Mouse (Mus musculus): ENCODE data around the gene Babam2. TPM values are rescaled to one million over a fixed set of nuclear protein-coding genes. Genes with fewer than 3 reads are reported as not detected.

Babam2 gene
- polyA plus RNA-seq, 1 experiment from 2014 or later: 62.9 TPM

GRCm38 (mm10) chr5:31887590-31887989 lies 190.1 kb downstream of the Babam2 start:
- Histone ChIP-seq H3K36me3 (ENCODE audit: control insufficient read depth, insufficient read depth, low read length) (no peaks in the 10 kb centered on the region), H3K4me2 (replicated peaks; ENCODE audit: low read depth, low read length) (no peak overlapping the region), H3K27ac (ENCODE audit: low read length) (0 out of 2 replicates have a peak overlapping the region, but pooled peaks have one; percentile 0), H3K4me3 (ENCODE audit: low read depth, low read length) (no peak overlapping the region), H3K9ac (replicated peaks; ENCODE audit: low read depth, low read length) (no peak overlapping the region), H3K9me3 (ENCODE audit: control insufficient read depth, low read depth, low read length) (no peaks in the 10 kb centered on the region), H3K27me3 (ENCODE audit: control insufficient read depth, insufficient read depth, low read length) (no peaks in the 10 kb centered on the region), H3K4me1 (ENCODE audit: control insufficient read depth, insufficient read depth, low read length) (peaks cover 3% of the 10 kb centered on the region; the same call in 1 of the 2 replicates)
- no peak for ATAC-seq (ENCODE audit: insufficient number of reproducible peaks, insufficient read depth, low FRiP score, low read depth)
- WGBS: 66% methylated on average over 5 of the region's 5 CpGs

GRCm38 (mm10) chr5:31888341-31888740 lies 190.9 kb downstream of the Babam2 start:
- no peak for ATAC-seq (ENCODE audit: insufficient number of reproducible peaks, insufficient read depth, low FRiP score, low read depth)
- Histone ChIP-seq H3K4me1 (ENCODE audit: control insufficient read depth, insufficient read depth, low read length) (peaks cover 3% of the 10 kb centered on the region; the same call in 1 of the 2 replicates), H3K9ac (replicated peaks; ENCODE audit: low read depth, low read length) (no peak overlapping the region), H3K4me2 (replicated peaks; ENCODE audit: low read depth, low read length) (no peak overlapping the region), H3K36me3 (ENCODE audit: control insufficient read depth, insufficient read depth, low read length) (no peaks in the 10 kb centered on the region), H3K27ac (ENCODE audit: low read length) (peak overlapping the region; percentile 52; the same call in 1 of the 2 replicates), H3K27me3 (ENCODE audit: control insufficient read depth, insufficient read depth, low read length) (no peaks in the 10 kb centered on the region), H3K4me3 (ENCODE audit: low read depth, low read length) (no peak overlapping the region), H3K9me3 (ENCODE audit: control insufficient read depth, low read depth, low read length) (no peaks in the 10 kb centered on the region)
- WGBS: 71% methylated on average over 3 of the region's 3 CpGs

DNA sequence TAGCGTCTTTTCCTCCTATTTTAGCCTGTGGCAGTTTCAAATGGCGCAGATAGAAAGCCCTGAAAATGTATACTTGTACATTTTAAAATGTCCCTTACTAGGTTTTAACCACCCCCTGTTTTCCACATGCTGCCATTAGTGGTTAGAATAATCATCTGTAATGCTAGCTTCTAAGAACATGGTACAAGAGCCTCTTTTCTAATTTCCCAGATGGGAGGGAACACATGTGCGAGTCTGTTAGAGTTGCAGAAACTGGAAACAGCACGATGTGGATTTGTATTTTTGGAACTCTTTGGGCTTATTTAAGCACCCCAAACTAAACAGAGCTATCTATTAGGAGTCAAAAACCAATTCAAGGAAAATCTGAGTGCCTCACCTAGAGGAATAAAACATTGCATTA lies 195.1 kb downstream of the Babam2 start:
- H3K27ac ChIP-seq (ENCODE audit: low read length): no peak overlapping the region
- H3K9ac ChIP-seq (replicated peaks; ENCODE audit: low read depth, low read length): no peak overlapping the region
- no peak overlapping the region for H3K4me2 ChIP-seq (replicated peaks; ENCODE audit: low read depth, low read length)
- no peak for ATAC-seq (ENCODE audit: insufficient number of reproducible peaks, insufficient read depth, low FRiP score, low read depth)
- no peak overlapping the region for H3K4me3 ChIP-seq (ENCODE audit: low read depth, low read length)
- H3K27me3 ChIP-seq (ENCODE audit: control insufficient read depth, insufficient read depth, low read length): no peaks in the 10 kb centered on the region
- H3K36me3 ChIP-seq (ENCODE audit: control insufficient read depth, insufficient read depth, low read length): no peaks in the 10 kb centered on the region
- 87% methylated on average over 4 of the region's 4 CpGs for WGBS
- H3K9me3 ChIP-seq (ENCODE audit: control insufficient read depth, low read depth, low read length): no peaks in the 10 kb centered on the region
- peaks cover 3% of the 10 kb centered on the region; the same call in 1 of the 2 replicates for H3K4me1 ChIP-seq (ENCODE audit: control insufficient read depth, insufficient read depth, low read length)

GRCm38 (mm10) chr5:31899901-31900300 lies 202.4 kb downstream of the Babam2 start:
- ATAC-seq (ENCODE audit: insufficient number of reproducible peaks, insufficient read depth, low FRiP score, low read depth): no peak
- 91% methylated on average over 3 of the region's 3 CpGs for WGBS
- H3K27ac ChIP-seq (ENCODE audit: low read length): no peak overlapping the region
- peaks cover 4% of the 10 kb centered on the region; the same call in 1 of the 2 replicates for H3K4me1 ChIP-seq (ENCODE audit: control insufficient read depth, insufficient read depth, low read length)
- no peak overlapping the region for H3K9ac ChIP-seq (replicated peaks; ENCODE audit: low read depth, low read length)
- H3K27me3 ChIP-seq (ENCODE audit: control insufficient read depth, insufficient read depth, low read length): no peaks in the 10 kb centered on the region
- H3K4me3 ChIP-seq (ENCODE audit: low read depth, low read length): no peak overlapping the region
- no peak overlapping the region for H3K4me2 ChIP-seq (replicated peaks; ENCODE audit: low read depth, low read length)
- no peaks in the 10 kb centered on the region for H3K36me3 ChIP-seq (ENCODE audit: control insufficient read depth, insufficient read depth, low read length)
- H3K9me3 ChIP-seq (ENCODE audit: control insufficient read depth, low read depth, low read length): no peaks in the 10 kb centered on the region

DNA sequence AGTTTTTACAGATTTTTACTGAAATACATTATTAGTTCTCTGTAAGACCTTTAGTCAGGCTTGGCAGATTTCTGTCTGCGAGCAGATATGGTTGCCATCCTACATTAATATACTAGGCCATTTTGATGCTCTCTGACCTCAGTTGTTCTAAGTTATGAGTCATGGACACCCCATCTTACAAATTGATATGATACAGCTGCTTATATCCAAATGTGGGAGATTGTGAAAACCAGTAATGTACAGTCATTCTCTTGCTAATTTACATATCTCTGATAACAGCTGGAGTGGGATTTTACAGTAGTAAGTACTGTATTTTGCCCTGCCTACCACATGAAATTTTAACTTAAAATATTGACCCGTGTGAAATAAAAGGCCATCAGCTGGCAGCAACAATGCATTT lies 204.7 kb downstream of the Babam2 start:
- H3K4me1 ChIP-seq (ENCODE audit: control insufficient read depth, insufficient read depth, low read length): peaks cover 14% of the 10 kb centered on the region; the same call in 1 of the 2 replicates
- no peaks in the 10 kb centered on the region for H3K36me3 ChIP-seq (ENCODE audit: control insufficient read depth, insufficient read depth, low read length)
- H3K27me3 ChIP-seq (ENCODE audit: control insufficient read depth, insufficient read depth, low read length): no peaks in the 10 kb centered on the region
- H3K27ac ChIP-seq (ENCODE audit: low read length): no peak overlapping the region
- H3K9me3 ChIP-seq (ENCODE audit: control insufficient read depth, low read depth, low read length): no peaks in the 10 kb centered on the region
- no peak overlapping the region for H3K4me2 ChIP-seq (replicated peaks; ENCODE audit: low read depth, low read length)
- H3K4me3 ChIP-seq (ENCODE audit: low read depth, low read length): no peak overlapping the region
- ATAC-seq (ENCODE audit: insufficient number of reproducible peaks, insufficient read depth, low FRiP score, low read depth): no peak
- WGBS: 78% methylated on average over 2 of the region's 2 CpGs
- H3K9ac ChIP-seq (replicated peaks; ENCODE audit: low read depth, low read length): no peak overlapping the region

GRCm38 (mm10) chr5:31902891-31903290 lies 205.4 kb downstream of the Babam2 start:
- H3K4me2 ChIP-seq (replicated peaks; ENCODE audit: low read depth, low read length): no peak overlapping the region
- no peaks in the 10 kb centered on the region for H3K9me3 ChIP-seq (ENCODE audit: control insufficient read depth, low read depth, low read length)
- WGBS: 69% methylated on average over 5 of the region's 5 CpGs
- no peak overlapping the region for H3K27ac ChIP-seq (ENCODE audit: low read length)
- H3K4me1 ChIP-seq (ENCODE audit: control insufficient read depth, insufficient read depth, low read length): peaks cover 14% of the 10 kb centered on the region; the same call in 1 of the 2 replicates
- H3K27me3 ChIP-seq (ENCODE audit: control insufficient read depth, insufficient read depth, low read length): no peaks in the 10 kb centered on the region
- no peak overlapping the region for H3K9ac ChIP-seq (replicated peaks; ENCODE audit: low read depth, low read length)
- ATAC-seq (ENCODE audit: insufficient number of reproducible peaks, insufficient read depth, low FRiP score, low read depth): no peak
- no peaks in the 10 kb centered on the region for H3K36me3 ChIP-seq (ENCODE audit: control insufficient read depth, insufficient read depth, low read length)
- no peak overlapping the region for H3K4me3 ChIP-seq (ENCODE audit: low read depth, low read length)

GRCm38 (mm10) chr5:31904968-31905683 lies 207.6 kb downstream of the Babam2 start:
- H3K27ac ChIP-seq (ENCODE audit: low read length): no peak overlapping the region; the same call in 1 of the 2 replicates
- no peak overlapping the region for H3K4me3 ChIP-seq (ENCODE audit: low read depth, low read length)
- ATAC-seq (ENCODE audit: insufficient number of reproducible peaks, insufficient read depth, low FRiP score, low read depth): no peak
- H3K4me2 ChIP-seq (replicated peaks; ENCODE audit: low read depth, low read length): no peak overlapping the region
- H3K4me1 ChIP-seq (ENCODE audit: control insufficient read depth, insufficient read depth, low read length): peaks cover 14% of the 10 kb centered on the region; the same call in 1 of the 2 replicates
- H3K27me3 ChIP-seq (ENCODE audit: control insufficient read depth, insufficient read depth, low read length): no peaks in the 10 kb centered on the region
- H3K9me3 ChIP-seq (ENCODE audit: control insufficient read depth, low read depth, low read length): no peaks in the 10 kb centered on the region
- H3K9ac ChIP-seq (replicated peaks; ENCODE audit: low read depth, low read length): no peak overlapping the region
- H3K36me3 ChIP-seq (ENCODE audit: control insufficient read depth, insufficient read depth, low read length): no peaks in the 10 kb centered on the region
- WGBS: 70% methylated on average over 6 of the region's 6 CpGs

DNA sequence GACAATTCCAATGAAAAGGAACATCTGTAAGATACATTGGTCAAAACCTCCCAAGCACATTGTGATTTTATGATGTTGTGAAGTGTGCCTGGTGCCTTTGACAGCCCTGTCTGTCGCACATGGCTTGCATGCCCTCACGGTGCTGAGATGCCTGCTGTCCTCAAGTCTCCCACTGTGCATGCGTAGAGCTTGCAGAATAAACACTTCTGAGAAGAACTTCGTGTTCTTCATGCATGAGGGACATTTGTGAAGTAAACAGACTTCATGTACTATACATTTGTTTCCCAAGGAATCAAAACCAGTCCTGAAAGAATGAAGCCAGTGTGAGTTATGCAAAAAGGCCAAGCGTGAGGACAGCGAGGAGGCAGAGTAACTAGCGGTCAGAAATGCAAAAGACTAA lies 208.3 kb downstream of the Babam2 start:
- Histone ChIP-seq H3K9ac (replicated peaks; ENCODE audit: low read depth, low read length) (no peak overlapping the region), H3K27me3 (ENCODE audit: control insufficient read depth, insufficient read depth, low read length) (no peaks in the 10 kb centered on the region), H3K4me1 (ENCODE audit: control insufficient read depth, insufficient read depth, low read length) (peaks cover 14% of the 10 kb centered on the region; the same call in 1 of the 2 replicates), H3K36me3 (ENCODE audit: control insufficient read depth, insufficient read depth, low read length) (no peaks in the 10 kb centered on the region), H3K4me2 (replicated peaks; ENCODE audit: low read depth, low read length) (no peak overlapping the region), H3K9me3 (ENCODE audit: control insufficient read depth, low read depth, low read length) (no peaks in the 10 kb centered on the region), H3K4me3 (ENCODE audit: low read depth, low read length) (no peak overlapping the region), H3K27ac (ENCODE audit: low read length) (no peak overlapping the region)
- 71% methylated on average over 7 of the region's 7 CpGs for WGBS
- ATAC-seq (ENCODE audit: insufficient number of reproducible peaks, insufficient read depth, low FRiP score, low read depth): no peak
